Mouse (Mus musculus): ENCODE results near the gene Galnt18. TPM values are rescaled to one million over a fixed set of nuclear protein-coding genes. Genes with fewer than 3 reads are reported as not detected.

The Galnt18 gene
- polyA plus RNA-seq, 1 experiment from 2014 or later: 13.6 TPM

GRCm38 (mm10) chr7:111563316-111564110 lies 216.3 kb downstream of the Galnt18 start:
- Histone ChIP-seq H3K9ac (ENCODE audit: low read length) (no peak overlapping the region), H3K27me3 (ENCODE audit: control insufficient read depth, insufficient read depth, low read length) (no peaks in the 10 kb centered on the region)
- no peak for ATAC-seq (ENCODE audit: insufficient number of reproducible peaks, insufficient read depth, low FRiP score, low read depth)

GRCm38 (mm10) chr7:111560097-111560496 lies 219.7 kb downstream of the Galnt18 start:
- Histone ChIP-seq H3K4me3 (ENCODE audit: control insufficient read depth in 1 of 2, insufficient read depth in 1 of 2, low read depth in 1 of 2, low read length in 2 of 2) (no peak overlapping the region), H3K27ac (replicated peaks in 1 of 2; ENCODE audit: control insufficient read depth in 1 of 2, insufficient read depth in 1 of 2, low read depth in 2 of 2, low read length in 2 of 2) (no peak overlapping the region), H3K4me1 (ENCODE audit: control insufficient read depth in 2 of 2, insufficient read depth in 2 of 2, low read length in 2 of 2) (no peaks in the 10 kb centered on the region), H3K9me3 (ENCODE audit: control insufficient read depth, low read length) (peaks cover 10% of the 10 kb centered on the region; the same call in 1 of the 2 replicates), H3K27me3 (ENCODE audit: control insufficient read depth, insufficient read depth, low read length) (no peaks in the 10 kb centered on the region), H3K9ac (ENCODE audit: low read length) (no peak overlapping the region), H3K36me3 (ENCODE audit: control insufficient read depth, insufficient read depth, low read length) (no peaks in the 10 kb centered on the region), H3K4me2 (ENCODE audit: low read length) (no peak overlapping the region)
- WGBS: 74% methylated on average over 3 of the region's 3 CpGs
- no peak for ATAC-seq (ENCODE audit: insufficient number of reproducible peaks, insufficient read depth, low FRiP score, low read depth)

More at GRCm38 (mm10) chr7:111563316-111564110, 216.3 kb downstream of the Galnt18 start:
- H3K36me3 ChIP-seq (ENCODE audit: control insufficient read depth, insufficient read depth, low read length): no peaks in the 10 kb centered on the region
- H3K4me2 ChIP-seq (ENCODE audit: low read length): no peak overlapping the region
- H3K9me3 ChIP-seq (ENCODE audit: control insufficient read depth, low read length): peaks cover 13% of the 10 kb centered on the region; the same call in 1 of the 2 replicates
- 72% methylated on average over 9 of the region's 9 CpGs for WGBS
- H3K27ac ChIP-seq (replicated peaks in 1 of 2; ENCODE audit: control insufficient read depth in 1 of 2, insufficient read depth in 1 of 2, low read depth in 2 of 2, low read length in 2 of 2): no peak overlapping the region
- H3K4me3 ChIP-seq (ENCODE audit: control insufficient read depth in 1 of 2, insufficient read depth in 1 of 2, low read depth in 1 of 2, low read length in 2 of 2): no peak overlapping the region
- no peaks in the 10 kb centered on the region for H3K4me1 ChIP-seq (ENCODE audit: control insufficient read depth in 2 of 2, insufficient read depth in 2 of 2, low read length in 2 of 2)

GRCm38 (mm10) chr7:111559011-111559410 lies 220.8 kb downstream of the Galnt18 start:
- Histone ChIP-seq H3K4me1 (ENCODE audit: control insufficient read depth in 2 of 2, insufficient read depth in 2 of 2, low read length in 2 of 2) (no peaks in the 10 kb centered on the region), H3K36me3 (ENCODE audit: control insufficient read depth, insufficient read depth, low read length) (no peaks in the 10 kb centered on the region), H3K27ac (replicated peaks in 1 of 2; ENCODE audit: control insufficient read depth in 1 of 2, insufficient read depth in 1 of 2, low read depth in 2 of 2, low read length in 2 of 2) (no peak overlapping the region), H3K4me2 (ENCODE audit: low read length) (no peak overlapping the region), H3K27me3 (ENCODE audit: control insufficient read depth, insufficient read depth, low read length) (no peaks in the 10 kb centered on the region), H3K4me3 (ENCODE audit: control insufficient read depth in 1 of 2, insufficient read depth in 1 of 2, low read depth in 1 of 2, low read length in 2 of 2) (no peak overlapping the region), H3K9ac (ENCODE audit: low read length) (no peak overlapping the region), H3K9me3 (ENCODE audit: control insufficient read depth, low read length) (0 out of 2 replicates have a peak, but pooled peaks cover 4% of the 10 kb centered on the region)
- WGBS: 36% methylated on average over 3 of the region's 3 CpGs
- ATAC-seq (ENCODE audit: insufficient number of reproducible peaks, insufficient read depth, low FRiP score, low read depth): no peak

DNA sequence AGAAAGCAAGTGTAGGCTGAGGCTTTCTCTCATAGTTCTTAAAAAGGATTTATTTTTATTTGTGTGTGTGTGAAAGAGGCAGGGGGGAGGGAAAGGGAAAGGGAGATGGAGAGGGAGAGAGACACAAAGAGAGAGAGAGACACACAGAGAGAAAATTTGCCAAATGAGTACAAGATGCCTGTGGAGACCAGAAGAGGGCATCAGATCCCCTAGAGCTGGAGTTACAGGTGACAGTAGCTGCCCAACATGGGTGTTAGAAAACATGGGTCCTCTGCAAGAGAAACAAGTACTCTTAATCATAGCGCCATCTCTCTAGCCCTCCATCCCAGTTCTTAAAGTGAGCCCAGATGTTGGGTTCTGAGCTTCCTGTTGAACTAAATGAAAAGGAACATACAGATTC lies 228.8 kb downstream of the Galnt18 start:
- no peaks in the 10 kb centered on the region for H3K4me1 ChIP-seq (ENCODE audit: control insufficient read depth in 2 of 2, insufficient read depth in 2 of 2, low read length in 2 of 2)
- H3K27me3 ChIP-seq (ENCODE audit: control insufficient read depth, insufficient read depth, low read length): no peaks in the 10 kb centered on the region
- 90% methylated on average over 1 of the region's 1 CpGs for WGBS
- H3K4me2 ChIP-seq (ENCODE audit: low read length): no peak overlapping the region
- no peaks in the 10 kb centered on the region for H3K36me3 ChIP-seq (ENCODE audit: control insufficient read depth, insufficient read depth, low read length)
- no peak for ATAC-seq (ENCODE audit: insufficient number of reproducible peaks, insufficient read depth, low FRiP score, low read depth)
- H3K4me3 ChIP-seq (ENCODE audit: control insufficient read depth in 1 of 2, insufficient read depth in 1 of 2, low read depth in 1 of 2, low read length in 2 of 2): no peak overlapping the region
- no peak overlapping the region for H3K27ac ChIP-seq (replicated peaks in 1 of 2; ENCODE audit: control insufficient read depth in 1 of 2, insufficient read depth in 1 of 2, low read depth in 2 of 2, low read length in 2 of 2)
- no peak overlapping the region for H3K9ac ChIP-seq (ENCODE audit: low read length)
- no peaks in the 10 kb centered on the region for H3K9me3 ChIP-seq (ENCODE audit: control insufficient read depth, low read length)

- H3K27ac ChIP-seq (replicated peaks in 1 of 2; ENCODE audit: control insufficient read depth in 1 of 2, insufficient read depth in 1 of 2, low read depth in 2 of 2, low read length in 2 of 2): no peak overlapping the region
- 80% methylated on average over 10 of the region's 10 CpGs for WGBS
- no peak overlapping the region for H3K9ac ChIP-seq (ENCODE audit: low read length)
- H3K9me3 ChIP-seq (ENCODE audit: control insufficient read depth, low read length): no peaks in the 10 kb centered on the region
- H3K4me1 ChIP-seq (ENCODE audit: control insufficient read depth in 2 of 2, insufficient read depth in 2 of 2, low read length in 2 of 2): no peaks in the 10 kb centered on the region
- no peaks in the 10 kb centered on the region for H3K36me3 ChIP-seq (ENCODE audit: control insufficient read depth, insufficient read depth, low read length)
- H3K4me2 ChIP-seq (ENCODE audit: low read length): no peak overlapping the region
- H3K27me3 ChIP-seq (ENCODE audit: control insufficient read depth, insufficient read depth, low read length): no peaks in the 10 kb centered on the region
- ATAC-seq (ENCODE audit: insufficient number of reproducible peaks, insufficient read depth, low FRiP score, low read depth): no peak
- H3K4me3 ChIP-seq (ENCODE audit: control insufficient read depth in 1 of 2, insufficient read depth in 1 of 2, low read depth in 1 of 2, low read length in 2 of 2): no peak overlapping the region
Observed at GRCm38 (mm10) chr7:111547069-111547468, 232.7 kb downstream of the Galnt18 start.

- Histone ChIP-seq H3K4me2 (ENCODE audit: low read length) (no peak overlapping the region), H3K9ac (ENCODE audit: low read length) (no peak overlapping the region), H3K36me3 (ENCODE audit: control insufficient read depth, insufficient read depth, low read length) (no peaks in the 10 kb centered on the region), H3K4me3 (ENCODE audit: control insufficient read depth in 1 of 2, insufficient read depth in 1 of 2, low read depth in 1 of 2, low read length in 2 of 2) (no peak overlapping the region), H3K27ac (replicated peaks in 1 of 2; ENCODE audit: control insufficient read depth in 1 of 2, insufficient read depth in 1 of 2, low read depth in 2 of 2, low read length in 2 of 2) (no peak overlapping the region), H3K9me3 (ENCODE audit: control insufficient read depth, low read length) (no peaks in the 10 kb centered on the region), H3K27me3 (ENCODE audit: control insufficient read depth, insufficient read depth, low read length) (no peaks in the 10 kb centered on the region), H3K4me1 (ENCODE audit: control insufficient read depth in 2 of 2, insufficient read depth in 2 of 2, low read length in 2 of 2) (no peaks in the 10 kb centered on the region)
- no peak for ATAC-seq (ENCODE audit: insufficient number of reproducible peaks, insufficient read depth, low FRiP score, low read depth)
- 80% methylated on average over 1 of the region's 1 CpGs for WGBS
Observed at GRCm38 (mm10) chr7:111545614-111546013, 234.2 kb downstream of the Galnt18 start.

DNA sequence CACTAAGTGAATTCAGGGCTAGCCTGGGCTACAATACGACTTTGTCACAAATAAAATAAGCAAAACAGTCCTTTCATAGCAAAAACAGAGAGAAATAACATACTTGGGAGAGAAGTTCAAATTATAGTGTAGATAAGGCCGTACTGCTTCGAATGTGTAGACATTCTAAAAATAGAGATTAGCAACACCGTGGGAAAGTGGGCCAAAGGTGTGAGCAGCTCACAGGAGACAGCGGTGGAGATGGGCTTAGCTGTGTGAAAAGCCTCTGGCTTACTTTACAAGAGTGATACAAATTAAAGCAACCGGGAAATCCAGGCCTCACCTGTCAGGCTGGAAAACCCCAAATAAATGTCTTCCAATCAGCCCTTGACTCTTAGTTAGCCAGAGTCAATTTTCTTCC lies 241.8 kb downstream of the Galnt18 start:
- Histone ChIP-seq H3K4me2 (ENCODE audit: low read length) (no peak overlapping the region), H3K9me3 (ENCODE audit: control insufficient read depth, low read length) (no peaks in the 10 kb centered on the region), H3K27ac (replicated peaks in 1 of 2; ENCODE audit: control insufficient read depth in 1 of 2, insufficient read depth in 1 of 2, low read depth in 2 of 2, low read length in 2 of 2) (no peak overlapping the region), H3K27me3 (ENCODE audit: control insufficient read depth, insufficient read depth, low read length) (no peaks in the 10 kb centered on the region), H3K4me1 (ENCODE audit: control insufficient read depth in 2 of 2, insufficient read depth in 2 of 2, low read length in 2 of 2) (peaks cover 0 to 6% of the 10 kb centered on the region in 2 experiments; a peak in 1 of 4 replicates), H3K36me3 (ENCODE audit: control insufficient read depth, insufficient read depth, low read length) (no peaks in the 10 kb centered on the region), H3K9ac (ENCODE audit: low read length) (no peak overlapping the region), H3K4me3 (ENCODE audit: control insufficient read depth in 1 of 2, insufficient read depth in 1 of 2, low read depth in 1 of 2, low read length in 2 of 2) (no peak overlapping the region)
- WGBS: 28% methylated on average over 6 of the region's 6 CpGs
- no peak for ATAC-seq (ENCODE audit: insufficient number of reproducible peaks, insufficient read depth, low FRiP score, low read depth)
